Mouse (Mus musculus) granulocyte monocyte progenitor cell, adult 5-6 weeks (primary cell): ENCODE results near the gene Ltbp2. TPM values are rescaled to one million over a fixed set of nuclear protein-coding genes. Genes with fewer than 3 reads are reported as not detected.

Source experiments
- ATAC-seq: replicated peaks from 2 replicates; pipeline ENCODE4 v1.8.0; 2016; ENCODE audit warnings: mild to moderate bottlenecking, moderate TSS enrichment, inconsistent platforms; ENCODE audit not compliant: poor library complexity, severe bottlenecking
- total RNA-seq, 2 experiments: library from RNA; stranded (forward) in 1 of 2; stranded (reverse) in 1 of 2; fragments of 200-712, 200-1000 nt in 1 of 2; fragments of >200 nt in 1 of 2; fragmentation: Nextera tagmentation in 1 of 2; gene quantifications; 2 replicates each; pipeline ENCODE4 v1.2.3; 2014 to 2017

Gene Ltbp2
- total RNA-seq (2014; fragmentation: Nextera tagmentation) (not detected in 2 replicates), total RNA-seq (2017) (not detected in 2 replicates)

GRCm38 (mm10) chr12:84876481-84877121 lies at the start of gene Ltbp2:
Gene Ltbp2 (minus strand): TSS chr12:84876532.
- ATAC-seq, result peak; percentile 95

- ATAC-seq, result no peak
Measured at GRCm38 (mm10) chr12:84924324-84924723, 48.0 kb upstream of the Ltbp2 start.

- ATAC-seq, result no peak
Measured at GRCm38 (mm10) chr12:84921881-84922419, 45.6 kb upstream of the Ltbp2 start.

GRCm38 (mm10) chr12:84918809-84919208 lies 42.5 kb upstream of the Ltbp2 start:
- ATAC-seq, result no peak

GRCm38 (mm10) chr12:84917799-84918198 lies 41.5 kb upstream of the Ltbp2 start:
- no peak for ATAC-seq

GRCm38 (mm10) chr12:84914959-84915358 lies 38.6 kb upstream of the Ltbp2 start:
- ATAC-seq, result no peak

- no peak for ATAC-seq
Measured at GRCm38 (mm10) chr12:84912652-84913104, 36.3 kb upstream of the Ltbp2 start.

- no peak for ATAC-seq
Measured at GRCm38 (mm10) chr12:84911640-84912039, 35.3 kb upstream of the Ltbp2 start.

GRCm38 (mm10) chr12:84910066-84910465 lies 33.7 kb upstream of the Ltbp2 start:
- ATAC-seq, result no peak

- no peak for ATAC-seq
Measured at GRCm38 (mm10) chr12:84907627-84908480, 31.5 kb upstream of the Ltbp2 start.

GRCm38 (mm10) chr12:84907024-84907626 lies 30.8 kb upstream of the Ltbp2 start:
- no peak for ATAC-seq

GRCm38 (mm10) chr12:84904399-84904798 lies 28.1 kb upstream of the Ltbp2 start:
- no peak for ATAC-seq

GRCm38 (mm10) chr12:84900317-84900716 lies 24.0 kb upstream of the Ltbp2 start:
- ATAC-seq, result no peak

- ATAC-seq, result peak; percentile 30; the same call in 1 of the 2 replicates
Measured at GRCm38 (mm10) chr12:84897322-84897721, 21.0 kb upstream of the Ltbp2 start.

GRCm38 (mm10) chr12:84896235-84896634 lies 19.9 kb upstream of the Ltbp2 start:
- no peak for ATAC-seq

GRCm38 (mm10) chr12:84893648-84894628 lies 17.6 kb upstream of the Ltbp2 start:
- ATAC-seq, result no peak

- ATAC-seq, result no peak
Measured at GRCm38 (mm10) chr12:84890289-84890688, 14.0 kb upstream of the Ltbp2 start.

GRCm38 (mm10) chr12:84885107-84885876 lies 9.0 kb upstream of the Ltbp2 start:
- no peak for ATAC-seq
